Mouse (Mus musculus) liver, adult 2 months (tissue): ENCODE data around the gene Tmc8.

Source experiments
- CTCF ChIP-seq: fragments of 200-500 bp; IDR thresholded peaks from 2 replicates; pipeline ENCODE4 v1.5.1; 2011; ENCODE audit warnings: low read depth, low read length, control low read depth
- POLR2A ChIP-seq: fragments of 200-500 bp; IDR thresholded peaks from 2 replicates; pipeline ENCODE4 v1.6.1; 2011; ENCODE audit warnings: low read length, control low read depth; ENCODE audit not compliant: insufficient read depth; ENCODE audit errors: extremely low read depth

DNA sequence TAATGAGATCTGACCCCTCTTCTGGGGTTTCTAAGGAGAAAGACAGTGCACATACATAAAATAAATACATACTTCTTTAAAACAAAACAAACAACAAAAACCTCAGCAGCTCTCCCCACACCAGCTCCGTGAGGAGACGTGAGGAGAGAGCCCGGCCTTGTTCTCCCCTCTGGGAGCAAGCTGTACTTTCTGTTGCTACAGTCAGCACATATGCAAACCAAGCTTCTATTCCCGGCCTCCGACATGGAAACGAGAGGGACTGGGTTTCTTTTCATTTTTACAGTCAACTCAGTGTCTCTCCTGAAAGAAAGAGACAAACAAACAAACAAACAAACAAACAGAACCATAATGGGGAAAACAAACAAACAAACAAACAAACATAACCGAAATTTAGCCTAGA lies 18.2 kb downstream of the Tmc8 start:
- TF ChIP-seq POLR2A (no peak), CTCF (no peak)
